Mouse (Mus musculus) olfactory bulb, adult 2 months (tissue): ENCODE data around the gene Ndufv3.

ENCODE experiments used
- CTCF ChIP-seq: fragments of 200-500 bp; IDR thresholded peaks from 2 replicates; pipeline ENCODE4 v1.5.1; 2012; ENCODE audit warnings: low read depth, mild to moderate bottlenecking, low read length, moderate library complexity; ENCODE audit not compliant: insufficient read depth
- POLR2A ChIP-seq: fragments of 200-500 bp; IDR thresholded peaks from 2 replicates; pipeline ENCODE4 v1.6.1; 2012; ENCODE audit warnings: mild to moderate bottlenecking, low read depth, low read length, moderate library complexity; ENCODE audit not compliant: insufficient read depth

DNA sequence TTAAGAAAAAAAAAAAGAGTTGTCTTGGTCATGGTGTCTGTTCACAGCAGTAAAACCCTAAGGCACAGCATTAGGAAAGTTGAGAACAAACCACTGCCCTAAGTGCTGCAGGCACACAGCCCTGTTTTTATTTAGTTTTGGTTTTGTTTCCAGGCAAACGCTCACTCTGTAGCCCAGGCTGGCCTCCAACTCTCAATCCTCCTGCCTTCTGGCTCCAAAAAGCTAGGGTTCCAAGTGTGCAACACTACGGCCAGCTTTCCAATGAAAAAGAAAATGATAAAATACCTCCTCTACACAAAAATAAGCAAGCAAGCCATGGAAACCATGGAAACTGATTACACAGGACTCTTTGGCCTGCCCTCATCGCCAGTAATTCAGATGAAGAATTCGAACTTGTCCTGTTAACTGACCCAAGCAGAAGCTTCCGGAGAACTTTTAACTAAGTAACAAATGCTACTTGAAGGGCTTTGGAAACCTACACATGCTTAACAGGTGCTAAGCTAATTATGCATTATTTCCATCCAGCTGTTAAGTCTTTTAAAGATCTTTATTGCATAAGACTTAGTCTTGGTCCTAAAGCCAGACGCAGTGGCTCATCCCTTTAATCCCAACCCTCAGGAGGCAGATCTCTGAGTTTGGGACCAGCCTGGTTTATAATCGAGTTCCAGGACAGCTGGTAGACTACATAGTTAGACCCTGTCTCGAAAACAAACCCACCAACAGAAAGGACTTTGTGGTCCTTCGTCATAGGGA, 26.7 kb downstream of the Ndufv3 start:
- TF ChIP-seq CTCF (no peak), POLR2A (no peak)
